19 mouse cellular contexts compared by ENCODE assay signal in genomic region chr2:78651549-78651948, GRCm38 (mm10).
"Had no signal": no experiment of that assay in that cellular context is flagged by ENCODE, and none has a peak within 500 bp of the region (broad histone marks: within the 10 kb centered on the region; RNA-seq: fewer than 3 reads in every experiment).

No protein-coding gene starts in this region.

- H3K27me3 ChIP-seq: limb, embryonic 12.5 days; limb, embryonic 15.5 days; liver, embryonic 13.5 days; megakaryocyte, embryonic 14.5 days; midbrain, embryonic 13.5 days; neural tube, embryonic 13.5 days; stomach, embryonic 15.5 days had no signal

- ATAC-seq: midbrain, embryonic 13.5 days had no signal

- H3K4me1 ChIP-seq: limb, embryonic 12.5 days; limb, embryonic 15.5 days; liver, embryonic 13.5 days; megakaryocyte, embryonic 14.5 days; neural tube, embryonic 13.5 days; stomach, embryonic 15.5 days had no signal

- H3K4me2 ChIP-seq: limb, embryonic 12.5 days; limb, embryonic 15.5 days; liver, embryonic 13.5 days; midbrain, embryonic 13.5 days; neural tube, embryonic 13.5 days; stomach, embryonic 15.5 days had no signal

- H3K27ac ChIP-seq: limb, embryonic 12.5 days; limb, embryonic 15.5 days; liver, embryonic 13.5 days; midbrain, embryonic 10.5 days; midbrain, embryonic 13.5 days; neural tube, embryonic 13.5 days; stomach, embryonic 15.5 days had no signal

- H3K4me3 ChIP-seq: limb, embryonic 12.5 days; limb, embryonic 15.5 days; liver, embryonic 13.5 days; megakaryocyte, embryonic 14.5 days; midbrain, embryonic 10.5 days; midbrain, embryonic 13.5 days; neural tube, embryonic 13.5 days; stomach, embryonic 15.5 days had no signal

- DNase-seq: kidney, adult 18-20 months; kidney, adult 9 months; kidney, postnatal 14 days; kidney, postnatal 4 days; left cerebral cortex, postnatal 4 days; liver, embryonic 13.5 days; retina, postnatal 1 day; right cerebral cortex, postnatal 25 days; spleen, adult 18-20 months; thymus, adult 2 months; thymus, postnatal 14 days; thymus, postnatal 4 days had no signal

- H3K36me3 ChIP-seq: limb, embryonic 12.5 days; limb, embryonic 15.5 days; liver, embryonic 13.5 days; midbrain, embryonic 10.5 days; midbrain, embryonic 13.5 days; neural tube, embryonic 13.5 days; stomach, embryonic 15.5 days had no signal

- H3K9me3 ChIP-seq: limb, embryonic 12.5 days; limb, embryonic 15.5 days; liver, embryonic 13.5 days; megakaryocyte, embryonic 14.5 days; midbrain, embryonic 10.5 days; midbrain, embryonic 13.5 days; neural tube, embryonic 13.5 days; stomach, embryonic 15.5 days had no signal

- H3K9ac ChIP-seq: limb, embryonic 12.5 days; limb, embryonic 15.5 days; liver, embryonic 13.5 days; midbrain, embryonic 13.5 days; neural tube, embryonic 13.5 days; stomach, embryonic 15.5 days had no signal
